Mouse (Mus musculus) mature B cell (primary cell): ENCODE data around the gene Spred3.
"Not testable (repeated sequence)": the region's sequence is repeated elsewhere in the genome, so short reads cannot be mapped to it uniquely, and the experiment has no call there.

Experiments used
- in situ Hi-C: fragments of 300-500 bp; cut with MboI; formaldehyde crosslinking; loops from 2 replicates; pipeline ENCODE4 v1.14.3; 2019

Spred3 gene

DNA sequence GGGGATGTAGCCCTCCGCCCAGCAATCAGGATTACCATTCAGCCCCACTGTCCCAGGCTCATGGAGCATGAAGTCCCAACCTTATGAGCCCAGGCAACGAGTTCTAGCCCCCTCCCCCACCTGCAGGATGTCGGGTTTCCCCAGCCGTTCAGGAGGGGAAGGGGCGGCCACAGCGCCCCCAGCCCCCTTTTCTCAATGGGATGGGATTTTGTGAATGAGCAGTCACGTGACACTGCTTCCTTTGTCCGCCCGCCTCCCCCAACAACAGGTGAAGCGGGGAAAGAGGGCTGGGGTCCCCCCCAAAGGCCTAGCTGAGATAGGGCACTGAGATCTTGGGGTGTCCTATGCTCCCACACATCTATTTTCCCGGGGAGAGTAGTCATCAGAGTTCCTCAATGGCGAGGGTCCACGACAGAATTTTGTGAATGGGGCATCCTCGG is 1.4 kb downstream of the Spred3 start:
- in situ Hi-C loops, result no loop called here

DNA sequence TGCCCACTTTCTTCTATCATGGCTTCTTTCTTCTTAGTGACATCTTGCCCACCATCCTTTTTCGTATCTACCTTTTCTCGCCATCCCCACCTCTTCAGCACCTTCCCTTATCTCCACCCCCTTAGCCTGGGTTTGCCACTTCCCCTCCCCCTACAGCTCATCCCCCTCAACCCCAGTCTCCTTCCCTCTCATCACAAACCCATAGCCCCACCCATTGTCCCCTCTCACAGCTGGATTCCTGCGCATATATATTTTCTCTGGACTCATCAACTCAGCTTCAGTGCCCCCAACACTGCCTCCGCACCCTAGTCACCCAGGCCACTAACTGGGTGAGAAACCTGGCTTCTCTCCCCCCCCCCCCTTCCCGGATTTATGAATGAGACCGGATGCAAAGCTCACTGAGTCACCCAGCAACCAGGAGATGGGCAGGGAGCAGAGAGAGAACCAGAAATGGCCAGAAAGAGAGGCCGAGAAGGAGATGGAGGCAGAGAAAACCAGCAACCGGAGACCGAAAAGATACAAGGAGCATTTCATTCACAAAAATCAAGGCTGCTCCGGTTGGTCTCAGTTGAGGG is 2.0 kb downstream of the Spred3 start:
- in situ Hi-C loops, result no loop called here

- in situ Hi-C loops, result no loop called here
Observed at GRCm38 (mm10) chr7:29167656-29168055, 2.6 kb downstream of the Spred3 start.

GRCm38 (mm10) chr7:29162750-29163525 is 7.3 kb downstream of the Spred3 start:
- in situ Hi-C loops, result no loop called here

DNA sequence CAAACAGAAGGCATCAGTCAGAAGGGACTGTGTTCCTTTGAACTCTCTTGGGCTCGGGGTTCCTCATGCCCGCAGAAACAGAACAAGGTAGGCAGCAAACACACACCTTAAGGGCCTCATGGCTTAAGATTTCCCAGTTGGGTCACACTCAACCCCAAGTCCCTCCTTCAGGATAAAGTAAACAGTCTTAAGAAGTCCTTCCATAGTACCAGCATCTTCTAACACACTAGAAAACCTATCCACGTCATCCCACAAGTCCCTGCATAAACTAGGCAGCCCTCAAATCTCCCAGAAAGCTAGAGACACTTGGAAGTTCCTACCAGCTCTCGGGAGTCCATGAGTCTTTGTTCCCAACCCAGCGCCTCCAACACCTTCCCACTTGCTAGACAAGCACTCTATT is 7.9 kb downstream of the Spred3 start:
- in situ Hi-C loops, result no loop called here

DNA sequence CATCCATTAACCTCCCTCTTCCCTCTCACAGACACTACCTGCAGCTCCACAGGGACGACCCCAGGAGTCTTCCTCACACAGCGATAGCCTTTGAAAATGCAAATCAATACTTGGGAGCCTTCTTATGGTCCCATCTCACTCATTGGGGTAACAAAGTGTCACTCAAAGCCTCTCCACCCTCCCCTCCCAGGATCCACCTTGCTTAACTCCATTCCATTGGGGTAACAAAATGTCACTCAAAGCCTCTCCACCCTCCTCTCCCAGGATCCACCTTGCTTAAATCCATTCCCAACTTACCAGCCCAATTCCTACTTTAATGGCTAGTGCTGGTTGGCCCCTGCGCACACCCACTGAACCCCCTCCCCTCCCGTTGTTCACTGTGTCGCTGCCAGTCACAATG is 11.9 kb downstream of the Spred3 start:
- in situ Hi-C loops, result no loop called here

DNA sequence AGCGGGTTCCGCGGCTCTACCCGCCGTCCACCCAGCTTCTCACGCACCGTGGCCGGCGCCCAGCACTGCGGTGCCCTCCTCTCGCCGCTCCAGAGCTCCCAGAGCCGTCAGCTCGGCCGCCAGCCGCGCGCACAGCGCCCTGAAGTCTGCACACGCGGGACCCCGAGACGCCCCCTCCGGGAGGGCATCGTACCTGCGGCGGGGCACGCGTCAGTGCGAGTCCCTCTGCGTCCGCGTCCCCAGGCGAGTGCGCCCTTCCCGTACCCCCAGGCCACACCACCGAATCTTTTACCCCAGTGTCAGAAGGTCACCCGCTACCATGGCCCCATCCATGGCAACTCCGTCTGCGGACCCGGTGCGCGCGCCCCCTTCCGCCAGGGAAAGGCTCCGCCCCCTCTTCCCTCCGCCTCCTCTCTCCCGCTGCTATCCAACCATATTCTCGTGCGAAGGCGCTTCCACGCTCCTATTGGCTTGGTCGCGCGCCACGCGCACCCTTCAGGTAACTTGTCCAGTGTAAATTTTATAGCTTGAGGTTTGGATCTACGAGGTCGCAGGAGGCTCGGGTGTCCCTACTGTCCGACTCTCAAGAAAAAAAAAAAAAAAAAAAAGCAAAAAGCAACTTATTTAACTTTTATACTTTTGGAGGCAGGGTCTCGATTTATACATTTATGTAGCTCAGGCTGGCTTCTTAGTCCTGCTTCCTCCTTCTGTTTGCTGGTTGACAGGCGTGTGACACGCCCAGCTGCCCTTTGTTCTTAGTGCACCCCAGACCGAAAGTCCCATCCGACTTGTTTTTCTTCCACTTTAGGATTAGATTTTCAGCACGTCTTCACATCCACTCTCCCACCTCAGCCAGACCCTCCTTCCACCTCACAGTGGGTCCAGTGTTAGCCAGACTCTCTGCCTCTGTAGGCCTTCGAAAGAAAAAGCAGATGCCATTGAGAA is 14.1 kb downstream of the Spred3 start, which contains the start of gene Fam98c:
Gene Fam98c (minus strand): TSS at position 397 of the 945 bp plus-strand sequence.
- in situ Hi-C loops, result no loop called here

DNA sequence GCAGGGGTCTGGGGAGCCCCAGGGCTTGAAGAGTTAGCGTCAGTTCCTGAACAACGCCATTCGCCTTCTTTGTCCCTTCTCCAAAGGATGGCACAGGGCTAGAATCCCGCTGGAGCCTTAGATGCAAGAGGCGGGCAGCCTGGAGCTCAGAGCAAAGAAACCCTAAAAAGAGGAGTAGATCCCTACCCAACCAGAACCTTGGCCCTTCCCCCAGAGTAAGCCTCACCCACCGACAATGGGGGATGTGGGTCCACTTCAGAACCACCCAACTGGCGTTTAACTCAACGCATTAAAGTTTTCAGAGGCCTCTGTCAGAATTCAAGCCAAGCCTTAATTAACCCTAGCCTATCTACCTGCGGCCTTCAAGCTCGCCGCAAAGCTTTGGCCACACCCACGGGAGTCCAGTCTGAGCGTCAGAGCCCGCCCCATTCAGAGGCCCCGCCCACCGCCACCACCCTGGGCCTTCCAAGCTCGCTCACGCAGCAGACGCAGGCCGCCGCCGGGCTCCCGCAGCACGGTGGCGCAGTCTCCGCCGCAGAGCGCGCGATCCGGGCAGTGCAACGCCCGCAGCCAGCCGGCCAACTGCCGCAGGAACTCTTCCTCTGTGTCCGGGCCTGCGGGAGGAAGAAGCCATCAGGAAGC is 14.9 kb downstream of the Spred3 start:
- in situ Hi-C loops, result no loop called here

GRCm38 (mm10) chr7:29154018-29154720 is 16.0 kb downstream of the Spred3 start:
- in situ Hi-C loops, result no loop called here

- in situ Hi-C loops, result no loop called here
Observed at GRCm38 (mm10) chr7:29151486-29151885, 18.7 kb downstream of the Spred3 start.

DNA sequence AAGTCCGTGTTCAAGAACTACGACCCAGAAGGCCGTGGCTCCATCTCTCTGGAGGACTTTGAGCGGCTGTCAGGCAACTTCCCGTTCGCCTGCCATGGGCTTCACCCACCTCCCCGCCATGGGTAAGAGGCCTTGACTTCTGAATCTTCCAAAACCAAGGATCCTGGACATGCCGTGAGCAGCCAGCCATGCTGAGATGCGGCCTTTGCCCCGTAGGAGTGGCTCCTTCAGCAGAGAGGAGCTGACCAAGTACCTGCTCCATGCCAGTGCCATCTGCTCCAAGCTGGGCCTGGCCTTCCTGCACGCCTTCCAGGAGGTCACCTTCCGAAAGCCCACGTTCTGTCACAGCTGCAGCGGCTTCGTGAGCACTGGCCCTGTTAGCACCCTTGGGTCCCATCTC is 21.4 kb downstream of the Spred3 start:
- in situ Hi-C loops, result no loop called here

- in situ Hi-C loops, result no loop called here
Observed at GRCm38 (mm10) chr7:29146625-29147367, 23.4 kb downstream of the Spred3 start.

- in situ Hi-C loops, result no loop called here
Observed at GRCm38 (mm10) chr7:29144006-29144405, 26.2 kb downstream of the Spred3 start.

DNA sequence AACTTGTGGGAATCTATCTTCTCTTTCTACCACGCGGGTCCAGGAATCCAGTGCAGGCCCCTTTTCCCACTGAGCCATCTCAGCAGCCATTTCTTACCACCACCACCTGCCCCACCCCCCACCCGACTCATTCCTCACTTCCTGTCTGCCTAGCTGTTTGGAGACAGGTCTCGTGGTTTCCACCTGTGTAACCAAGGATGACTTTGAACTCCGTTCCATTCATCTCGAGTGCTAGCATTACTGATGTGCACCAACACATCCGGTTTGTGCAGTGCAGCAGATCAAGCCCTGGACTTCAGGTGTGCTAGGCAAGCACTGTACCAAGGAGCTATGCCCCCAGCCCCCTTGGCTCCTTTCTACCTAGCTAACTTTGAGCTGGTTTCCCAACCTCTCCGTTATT is 28.8 kb downstream of the Spred3 start:
- in situ Hi-C loops, result no loop called here

GRCm38 (mm10) chr7:29139237-29139636 is 31.0 kb downstream of the Spred3 start:
- in situ Hi-C loops, result not testable (repeated sequence)

GRCm38 (mm10) chr7:29137429-29137828 is 32.8 kb downstream of the Spred3 start:
- in situ Hi-C loops, result no loop called here

- in situ Hi-C loops, result no loop called here
Observed at GRCm38 (mm10) chr7:29134693-29135386, 35.4 kb downstream of the Spred3 start, which contains the start of gene Rasgrp4. Rasgrp4 (plus strand) TSS chr7:29134851.

DNA sequence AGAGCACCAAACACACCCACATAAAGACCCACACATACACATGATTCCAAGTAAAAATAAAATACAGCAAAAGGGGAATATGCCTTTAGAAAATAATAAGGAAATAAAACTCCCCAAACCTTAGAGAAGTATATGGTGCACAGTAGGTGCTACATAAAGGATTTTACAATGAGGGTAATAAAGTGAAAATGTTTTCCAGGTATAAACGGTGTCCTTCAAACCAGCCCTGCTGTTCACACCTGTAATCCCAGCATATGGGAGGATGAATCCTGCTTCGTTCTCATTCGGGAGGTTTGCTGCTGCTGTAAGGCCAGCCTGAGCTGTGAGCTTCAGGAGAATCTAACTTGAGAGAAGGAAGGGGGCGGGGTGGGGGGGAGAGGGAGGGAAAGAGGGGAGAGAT is 36.0 kb downstream of the Spred3 start:
- in situ Hi-C loops, result no loop called here

DNA sequence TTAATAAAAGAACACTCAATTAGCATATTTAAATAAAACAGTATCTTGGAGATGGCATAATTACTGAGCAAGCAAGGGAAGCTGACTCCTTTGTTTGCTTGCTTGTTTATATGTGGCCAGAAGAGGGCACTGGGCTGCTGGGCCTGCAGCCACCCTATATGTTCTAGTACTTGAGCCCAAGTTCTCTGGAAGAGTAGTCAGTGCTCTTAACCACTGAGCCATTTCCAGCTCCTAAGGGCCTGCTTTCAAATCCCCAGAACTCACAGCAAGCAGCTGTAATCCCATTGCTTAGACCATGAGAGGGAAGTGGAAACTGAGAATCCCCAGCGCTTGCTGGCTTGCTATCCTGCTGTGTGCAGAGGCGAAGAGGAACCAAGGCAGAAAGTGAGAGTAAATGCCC is 41.5 kb downstream of the Spred3 start:
- in situ Hi-C loops, result loop anchor here (10.0 kb wide), 1 partner anchor 116 kb away; the partner anchor contains the start of gene 2200002D01Rik
